Mouse (Mus musculus) gastrocnemius, adult 2 months (tissue): ENCODE data around the gene Gas2l3. TPM values are rescaled to one million over a fixed set of nuclear protein-coding genes. Genes with fewer than 3 reads are reported as not detected.

Experiments
- DNase-seq: peaks from one replicate; pipeline ENCODE4 v3.0.0; 2022
- H3K27ac ChIP-seq: fragments of 200-600 bp; 2 replicates; pipeline ENCODE4 v1.8.1; 2022; ENCODE audit warnings: mild to moderate bottlenecking
- H3K4me3 ChIP-seq: fragments of 200-600 bp; 2 replicates; pipeline ENCODE4 v1.8.1; 2022; ENCODE audit warnings: mild to moderate bottlenecking, moderate library complexity
- CTCF ChIP-seq: fragments of 200-600 bp; IDR thresholded peaks from 2 replicates; pipeline ENCODE4 v1.8.1; 2022; ENCODE audit warnings: antibody characterized with exemption, mild to moderate bottlenecking, moderate library complexity
- intact Hi-C: fragments of 180-260 bp; cut with DNase I; formaldehyde crosslinking; loops from one replicate; pipeline ENCODE4 v1.15.1; 2025
- total RNA-seq, 2 experiments: library from RNA; stranded (reverse); gene quantifications; 2 replicates each; pipeline ENCODE4 v1.2.3; 2021

Gas2l3 gene
- total RNA-seq, 2 experiments from 2014 or later = 0.89 to 0.95 TPM

GRCm38 (mm10) chr10:89407551-89407950 is 36.2 kb downstream of the Gas2l3 start:
- DNase-seq = no peak
- Histone ChIP-seq H3K4me3 (no peak overlapping the region), H3K27ac (no peak overlapping the region)
- TF ChIP-seq CTCF = no peak
- intact Hi-C loops = no loop called here

DNA sequence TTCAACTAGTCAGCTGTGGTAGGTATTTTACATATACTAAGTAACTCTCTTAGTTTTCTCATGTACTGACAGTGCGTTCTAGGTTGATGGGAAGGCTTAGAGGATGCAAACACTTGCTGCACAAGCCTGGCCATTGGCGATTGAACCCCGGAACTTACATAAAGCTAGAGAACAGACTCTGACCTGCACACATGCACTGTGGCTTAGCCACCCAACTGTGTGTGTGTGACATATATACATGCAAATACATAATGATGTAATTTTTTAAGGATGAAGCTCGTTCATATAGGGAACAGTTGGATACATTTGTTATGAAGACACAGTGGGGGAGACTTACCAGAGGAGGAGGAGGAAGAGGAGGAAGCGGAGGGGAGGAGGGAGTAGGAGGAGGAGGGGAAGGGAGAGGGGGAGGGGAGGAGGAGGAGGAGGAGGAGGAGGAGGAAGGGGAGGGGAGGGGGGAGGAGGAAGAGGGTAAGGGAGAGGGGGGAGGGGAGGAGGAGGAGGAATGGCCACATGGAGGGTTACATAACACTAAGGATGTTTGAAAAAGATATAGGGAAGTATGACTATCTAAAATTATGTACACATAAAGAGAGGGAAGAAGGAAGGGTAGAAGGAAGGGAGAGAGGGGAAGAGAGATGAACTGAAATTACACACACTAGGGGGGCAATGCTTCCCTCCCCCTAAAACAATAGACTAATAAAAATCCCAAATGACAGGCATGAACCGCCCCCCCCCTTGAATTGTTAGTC is 36.9 kb downstream of the Gas2l3 start:
- H3K27ac ChIP-seq = no peak overlapping the region
- intact Hi-C loops = no loop called here
- no peak for TF ChIP-seq CTCF
- no peak for DNase-seq
- no peak overlapping the region for H3K4me3 ChIP-seq

- intact Hi-C loops = no loop called here
- H3K27ac ChIP-seq = no peak overlapping the region
- no peak overlapping the region for H3K4me3 ChIP-seq
- no peak for TF ChIP-seq CTCF
- no peak for DNase-seq
Measured at GRCm38 (mm10) chr10:89404936-89405335, 38.8 kb downstream of the Gas2l3 start.

- intact Hi-C loops = no loop called here
- no peak for TF ChIP-seq CTCF
- Histone ChIP-seq H3K4me3 (peak overlapping the region; percentile 44), H3K27ac (peak overlapping the region; percentile 68)
- peak; percentile 73 for DNase-seq
Measured at GRCm38 (mm10) chr10:89400674-89401336, 43.0 kb downstream of the Gas2l3 start.

- peak; percentile 32; the same call in 1 of the 2 replicates for TF ChIP-seq CTCF
- peak; percentile 51 for DNase-seq
- H3K27ac ChIP-seq = no peak overlapping the region
- peak overlapping the region; percentile 26; the same call in 1 of the 2 replicates for H3K4me3 ChIP-seq
- intact Hi-C loops = no loop called here
Measured at GRCm38 (mm10) chr10:89395823-89396222, 47.9 kb downstream of the Gas2l3 start.

DNA sequence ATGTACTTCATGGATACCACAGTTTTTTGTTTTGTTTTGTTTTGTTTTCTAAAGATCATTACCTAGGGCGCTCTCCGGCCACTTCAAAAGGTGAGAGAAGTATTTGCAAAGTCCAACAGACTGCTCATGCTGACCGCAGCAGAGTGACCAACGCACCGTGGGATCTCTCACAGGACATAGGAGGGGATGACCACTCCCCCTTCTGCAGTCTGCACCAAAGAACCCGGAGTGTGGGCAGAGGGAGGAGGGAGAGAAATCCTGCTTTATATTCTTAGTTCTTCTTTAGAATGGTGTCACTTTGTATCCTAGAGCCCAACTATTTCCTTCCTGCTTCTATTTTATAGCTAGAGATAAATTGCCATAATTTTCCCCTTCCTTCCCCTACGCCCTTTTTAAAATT is 48.4 kb downstream of the Gas2l3 start:
- Histone ChIP-seq H3K27ac (no peak overlapping the region), H3K4me3 (no peak overlapping the region)
- DNase-seq = no peak
- no peak for TF ChIP-seq CTCF
- intact Hi-C loops = no loop called here

DNA sequence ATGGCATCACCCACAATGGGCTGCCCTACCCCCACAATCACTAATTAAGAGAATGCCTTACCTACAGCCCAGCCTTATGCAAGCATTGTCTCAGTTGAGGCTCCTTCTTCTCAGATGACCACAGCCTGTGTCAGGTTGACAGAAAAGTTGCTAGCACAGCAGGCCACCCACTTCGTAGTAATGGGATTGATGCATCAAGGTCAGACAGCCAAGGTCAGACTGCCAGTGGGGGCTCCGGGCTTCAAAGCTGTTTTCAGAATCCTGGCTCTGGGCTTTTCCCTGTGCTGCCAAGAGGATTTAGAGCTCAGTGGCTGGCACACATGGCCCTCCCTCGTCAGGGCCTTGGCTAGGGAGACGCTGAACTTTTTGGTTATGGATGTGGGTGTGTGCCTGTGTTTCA is 51.1 kb downstream of the Gas2l3 start:
- Histone ChIP-seq H3K4me3 (no peak overlapping the region), H3K27ac (no peak overlapping the region)
- intact Hi-C loops = no loop called here
- DNase-seq = no peak
- TF ChIP-seq CTCF = no peak

GRCm38 (mm10) chr10:89391571-89392163 is 52.1 kb downstream of the Gas2l3 start:
- intact Hi-C loops = no loop called here
- DNase-seq = no peak
- no peak for TF ChIP-seq CTCF
- Histone ChIP-seq H3K4me3 (no peak overlapping the region), H3K27ac (no peak overlapping the region)

DNA sequence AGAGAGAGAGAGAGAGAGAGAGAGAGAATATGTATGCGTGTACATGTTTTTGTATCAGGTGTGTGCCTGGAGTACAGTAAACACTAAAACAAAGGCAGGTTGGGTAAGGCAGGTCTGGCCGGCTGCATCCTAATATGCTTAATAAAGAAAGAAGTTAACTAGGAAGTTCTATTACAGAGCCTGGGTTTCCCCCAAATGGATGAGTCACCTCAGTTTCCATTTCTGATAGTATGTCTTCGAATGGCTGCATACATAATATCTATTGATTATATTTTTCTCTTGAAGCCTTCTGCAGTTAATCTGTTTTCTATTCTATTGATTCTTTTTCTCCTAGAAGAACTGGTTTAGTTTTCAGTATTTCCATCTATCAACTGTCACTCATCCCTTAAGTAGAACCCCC is 57.3 kb downstream of the Gas2l3 start:
- intact Hi-C loops = no loop called here
- H3K27ac ChIP-seq = no peak overlapping the region
- no peak for TF ChIP-seq CTCF
- no peak overlapping the region for H3K4me3 ChIP-seq
- DNase-seq = no peak

- DNase-seq = peak; percentile 80
- intact Hi-C loops = loop anchor here (2.0 kb wide), 1 partner anchor 57 kb away; no protein-coding TSS in a partner anchor
- Histone ChIP-seq H3K4me3 (no peak overlapping the region), H3K27ac (no peak overlapping the region)
- TF ChIP-seq CTCF = peak; percentile 91
Measured at GRCm38 (mm10) chr10:89383462-89383861, 60.3 kb downstream of the Gas2l3 start.

DNA sequence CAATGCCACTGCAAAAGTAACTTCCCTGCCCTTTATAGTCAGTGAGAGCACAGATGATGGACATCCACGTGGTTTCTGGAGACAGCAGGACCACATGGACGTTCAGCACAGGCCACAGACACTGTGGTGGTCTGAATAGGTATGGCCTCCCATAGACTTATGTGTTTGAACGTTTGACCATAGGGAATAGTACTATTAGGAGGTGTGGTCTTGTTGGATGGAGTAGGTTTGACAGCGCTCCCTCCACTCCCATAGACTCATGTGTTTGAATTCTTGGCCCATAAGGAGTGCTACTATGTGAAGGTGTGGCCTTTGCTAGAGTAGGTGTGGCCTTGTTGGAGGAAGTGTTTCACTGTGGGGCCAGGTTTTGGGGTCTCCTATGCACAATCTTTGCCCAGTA is 66.0 kb downstream of the Gas2l3 start:
- Histone ChIP-seq H3K4me3 (no peak overlapping the region), H3K27ac (no peak overlapping the region)
- TF ChIP-seq CTCF = no peak
- no peak for DNase-seq
- intact Hi-C loops = no loop called here

GRCm38 (mm10) chr10:89370051-89370450 is 73.7 kb downstream of the Gas2l3 start:
- no peak for TF ChIP-seq CTCF
- DNase-seq = no peak
- H3K27ac ChIP-seq = no peak overlapping the region
- H3K4me3 ChIP-seq = no peak overlapping the region
- intact Hi-C loops = no loop called here

- DNase-seq = no peak
- TF ChIP-seq CTCF = no peak
- Histone ChIP-seq H3K27ac (no peak overlapping the region), H3K4me3 (no peak overlapping the region)
- intact Hi-C loops = no loop called here
Measured at GRCm38 (mm10) chr10:89358933-89359332, 84.8 kb downstream of the Gas2l3 start.

Other genes with a start within 250 kb of the Gas2l3 start
- gene Ano4, start 99.2 kb downstream of the Gas2l3 start, total RNA-seq = 1 to 10 TPM in 1 of 2 experiments, under 1 TPM in 1; 0.66 to 1.3 TPM
- gene Nr1h4, start 89.6 kb upstream of the Gas2l3 start, total RNA-seq = under 1 TPM in 1 of 2 experiments, not detected in 1; 0.25 TPM
- not detected for gene Slc17a8, start 177.3 kb upstream of the Gas2l3 start, total RNA-seq
- 10 to 100 TPM; 13.2 to 14.0 TPM for gene Scyl2, start 242.3 kb upstream of the Gas2l3 start, total RNA-seq